Mouse (Mus musculus) heart, postnatal 14 days (tissue): ENCODE results near the gene Med18. TPM values are rescaled to one million over a fixed set of nuclear protein-coding genes. Genes with fewer than 3 reads are reported as not detected.
"Not testable (repeated sequence)": the region's sequence is repeated elsewhere in the genome, so short reads cannot be mapped to it uniquely, and the experiment has no call there.

Experiments used
- DNase-seq, 2 experiments: peaks; one replicate each; pipeline ENCODE4 v3.0.0; 2021 to 2022
- intact Hi-C: fragments of 180-260 bp; cut with DNase I; formaldehyde crosslinking; loops from one replicate; pipeline ENCODE4 v1.15.1; 2025
- total RNA-seq, 2 experiments: library from RNA; stranded (reverse); gene quantifications; 2 replicates each; pipeline ENCODE4 v1.2.3; 2021

Gene Med18
- total RNA-seq, 2 experiments from 2014 or later = 3.8 to 4.7 TPM

- intact Hi-C loops = no loop called here
Observed at GRCm38 (mm10) chr4:132426021-132426420, 37.7 kb downstream of the Med18 start.

GRCm38 (mm10) chr4:132424765-132425164 lies 39.0 kb downstream of the Med18 start:
- intact Hi-C loops = loop anchor here (5.0 kb wide), 2 partner anchors 38 to 88 kb away; partner anchors contain the start of genes Med18 and Sesn2
- no peak for DNase-seq

More at GRCm38 (mm10) chr4:132426021-132426420, 37.7 kb downstream of the Med18 start:
- DNase-seq = no peak

- DNase-seq = peak; percentile 97 to 98
- intact Hi-C loops = loop anchor here (5.0 kb wide), 2 partner anchors 40 to 90 kb away; partner anchors contain the start of genes Med18 and Sesn2
Observed at GRCm38 (mm10) chr4:132421923-132422782, 41.6 kb downstream of the Med18 start, which contains the start of gene Phactr4. Gene Phactr4, minus strand, starts transcription at chr4:132422489.

GRCm38 (mm10) chr4:132421556-132421922 lies 42.2 kb downstream of the Med18 start:
- DNase-seq = no peak
- intact Hi-C loops = loop anchor here (5.0 kb wide), 2 partner anchors 41 to 91 kb away; partner anchors contain the start of genes Med18 and Sesn2

GRCm38 (mm10) chr4:132420471-132420870 lies 43.2 kb downstream of the Med18 start:
- no peak for DNase-seq
- intact Hi-C loops = loop anchor here (5.0 kb wide), 2 partner anchors 42 to 92 kb away; partner anchors contain the start of genes Med18 and Sesn2

- intact Hi-C loops = no loop called here
- DNase-seq = no peak
Observed at GRCm38 (mm10) chr4:132415966-132416365, 47.8 kb downstream of the Med18 start.

GRCm38 (mm10) chr4:132413257-132413656 lies 50.5 kb downstream of the Med18 start:
- intact Hi-C loops = loop anchor here (2.0 to 5.0 kb wide), 3 partner anchors 36 to 121 kb away; partner anchors contain the start of gene Rcc1
- not testable (repeated sequence) for DNase-seq

- peak; percentile 28 to 45 for DNase-seq
- intact Hi-C loops = loop anchor here (2.0 to 5.0 kb wide), 3 partner anchors 34 to 119 kb away; partner anchors contain the start of gene Rcc1
Observed at GRCm38 (mm10) chr4:132411322-132412094, 52.2 kb downstream of the Med18 start.

- intact Hi-C loops = loop anchor here (5.0 kb wide), 2 partner anchors 32 to 117 kb away; no protein-coding TSS in a partner anchor
- DNase-seq = no peak
Observed at GRCm38 (mm10) chr4:132409587-132410229, 54.0 kb downstream of the Med18 start.

Other genes starting within 250 kb of the Med18 start
- 10 to 100 TPM; 12.7 to 13.9 TPM for gene Gmeb1, start 202.3 kb downstream of the Med18 start, total RNA-seq
- gene Taf12, start 189.5 kb downstream of the Med18 start, total RNA-seq = 10 to 100 TPM; 25.8 to 27.7 TPM
- under 1 TPM; 0.39 to 0.76 TPM for gene Rab42, start 160.5 kb downstream of the Med18 start, total RNA-seq
- 10 to 100 TPM; 21.6 to 24.6 TPM for gene Trnau1ap, start 134.4 kb downstream of the Med18 start, total RNA-seq
- gene Rcc1, start 110.3 kb downstream of the Med18 start, total RNA-seq = 10 to 100 TPM in 1 of 2 experiments, 1 to 10 TPM in 1; 9.5 to 13.3 TPM
- 10 to 100 TPM; 28.4 to 29.8 TPM for gene Phactr4, start 41.4 kb downstream of the Med18 start, total RNA-seq
- gene Sesn2, start 46.6 kb upstream of the Med18 start, total RNA-seq = 1 to 10 TPM; 3.8 to 3.9 TPM
- gene Atpif1, start 69.7 kb upstream of the Med18 start, total RNA-seq = 100 to 1,000 TPM; 399 to 455 TPM
- gene Dnajc8, start 71.6 kb upstream of the Med18 start, total RNA-seq = 10 to 100 TPM; 50.2 to 51.7 TPM
- 1 to 10 TPM; 1.1 to 2.0 TPM for gene Ptafr, start 100.1 kb upstream of the Med18 start, total RNA-seq
- gene Eya3, start 175.1 kb upstream of the Med18 start, total RNA-seq = 10 to 100 TPM; 36.4 to 38.5 TPM